Mouse (Mus musculus) lung, adult 2 months (tissue): ENCODE data around the gene Setd1b.

ENCODE experiments used
- CTCF ChIP-seq: fragments of 200-500 bp; IDR thresholded peaks from 2 replicates; pipeline ENCODE4 v1.5.1; 2011; ENCODE audit warnings: mild to moderate bottlenecking, low read length, control low read depth; ENCODE audit not compliant: insufficient read depth
- POLR2A ChIP-seq: fragments of 200-500 bp; IDR thresholded peaks from 2 replicates; pipeline ENCODE4 v1.6.1; 2011; ENCODE audit warnings: low read depth, mild to moderate bottlenecking, control low read depth, low read length, borderline replicate concordance; ENCODE audit errors: extremely low read depth

DNA sequence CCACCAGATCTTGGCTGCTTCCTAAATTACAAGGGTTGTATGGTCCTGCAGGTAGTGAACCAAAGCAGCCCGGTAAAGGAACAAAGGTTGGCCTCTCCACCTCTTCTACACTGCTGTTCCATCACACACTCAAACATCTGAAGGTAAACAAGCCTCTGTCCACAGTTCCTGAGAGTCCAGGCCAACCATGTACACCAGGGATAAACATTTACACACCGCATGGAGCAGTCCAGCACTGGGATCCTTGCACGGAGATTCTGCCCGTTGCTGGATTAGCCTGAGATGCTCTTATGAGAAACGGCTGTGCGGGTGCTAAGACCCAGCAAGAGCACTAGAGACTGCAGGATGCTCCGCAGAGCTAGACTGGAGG lies 59.5 kb downstream of the Setd1b start:
- TF ChIP-seq CTCF (no peak), POLR2A (no peak)
